Mouse (Mus musculus) myocyte (in vitro differentiated cells): ENCODE results near the gene Procr.

Experiments used
- E2F4 ChIP-seq: IDR thresholded peaks from one replicate; pipeline ENCODE4 v1.6.1; 2011; ENCODE audit warnings: mild to moderate bottlenecking, control low read depth, moderate library complexity; ENCODE audit not compliant: insufficient read depth
- MYOD1 ChIP-seq, 3 experiments: IDR thresholded peaks; one replicate each; pipeline ENCODE4 v1.6.1; 2011; ENCODE audit warnings: control low read depth in 2 of 3, low read depth in 2 of 3, mild to moderate bottlenecking in 2 of 3, moderate library complexity in 1 of 3; ENCODE audit not compliant: insufficient read length in 2 of 3, control insufficient read depth in 1 of 3
- POLR2A ChIP-seq: IDR thresholded peaks from one replicate; pipeline ENCODE4 v1.6.1; 2011; ENCODE audit warnings: low read depth, mild to moderate bottlenecking, control low read depth, moderate library complexity; ENCODE audit not compliant: insufficient read length

- no peak for TF ChIP-seq POLR2A
- no peak for TF ChIP-seq E2F4
- no peak for TF ChIP-seq MYOD1 (IDR thresholded peaks at IDR 0.05; ENCODE audit: control insufficient read depth in 1 of 3, insufficient read length in 2 of 3, low read depth in 2 of 3)
Observed at GRCm38 (mm10) chr2:155775685-155776263, 24.9 kb downstream of the Procr start.
